Mouse (Mus musculus): ENCODE measurements around the gene Mettl6. TPM values are rescaled to one million over a fixed set of nuclear protein-coding genes. Genes with fewer than 3 reads are reported as not detected.

Mettl6 gene
- polyA plus RNA-seq, 1 experiment from 2014 or later = 43.7 TPM

DNA sequence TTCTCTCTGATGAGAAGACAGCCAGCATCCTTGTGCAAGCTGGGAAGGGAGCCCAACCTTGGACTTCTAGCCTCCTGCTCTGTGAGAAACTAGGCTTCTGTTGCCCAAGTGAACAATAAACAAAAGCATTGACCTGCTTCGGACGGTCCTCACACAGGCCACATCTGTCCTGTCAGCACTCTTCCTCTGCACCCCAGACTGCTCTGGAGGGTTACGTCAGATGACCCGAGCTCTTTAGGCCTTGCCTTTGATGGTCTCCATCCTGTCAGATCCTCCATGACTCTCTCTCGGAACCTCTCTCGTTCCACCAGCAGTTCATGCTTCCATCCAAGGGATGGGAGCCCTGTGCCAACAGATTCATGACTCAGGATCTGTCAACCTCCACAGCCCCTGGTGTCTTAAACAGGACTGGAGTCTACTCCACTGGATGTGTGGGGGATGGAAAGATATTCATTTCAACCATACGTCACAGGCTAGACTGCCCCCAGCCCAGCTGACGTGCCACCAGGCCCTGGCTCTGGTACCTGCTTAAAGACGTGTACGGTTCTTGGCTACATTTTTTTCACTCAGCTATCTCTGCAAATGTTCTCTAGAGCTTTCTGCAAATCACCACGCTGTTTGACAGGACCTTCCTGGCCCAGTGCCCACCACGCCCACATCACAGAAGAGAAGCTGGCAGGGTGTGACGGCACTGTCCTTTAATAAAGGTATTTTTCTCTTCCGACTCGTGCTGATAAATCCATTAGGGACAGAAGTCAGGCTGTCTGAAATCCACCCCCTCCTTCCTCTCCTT, 66.4 kb downstream of the Mettl6 start:
- H3K27ac ChIP-seq = peak overlapping the region; percentile 33; the same call in 1 of the 2 replicates
- H3K36me3 ChIP-seq = peaks cover 24% of the 10 kb centered on the region
- H3K9ac ChIP-seq = no peak overlapping the region
- no peak overlapping the region for H3K4me2 ChIP-seq
- no peak overlapping the region for H3K4me3 ChIP-seq
- peaks cover 8% of the 10 kb centered on the region for H3K27me3 ChIP-seq (replicated peaks)
- peak; percentile 54 for ATAC-seq
- WGBS (ENCODE audit: insufficient replicate concordance) = 66% methylated on average over 15 of the region's 15 CpGs
- H3K9me3 ChIP-seq (replicated peaks) = no peaks in the 10 kb centered on the region; the same call in 1 of the 2 replicates
- H3K4me1 ChIP-seq = peaks cover 41% of the 10 kb centered on the region

Other genes with a start within 250 kb of the Mettl6 start
- 9.9 and 10.0 TPM in 2 replicates for gene Phf7, start 243.7 kb downstream of the Mettl6 start, polyA plus RNA-seq (2016; fragmentation: Nextera tagmentation; extraction: Ambion mirVana)
- 53.8 and 54.4 TPM in 2 replicates for gene Bap1, start 243.6 kb downstream of the Mettl6 start, polyA plus RNA-seq (2016; fragmentation: Nextera tagmentation; extraction: Ambion mirVana)
- gene Dnah1, start 171.1 kb downstream of the Mettl6 start, polyA plus RNA-seq (2016; fragmentation: Nextera tagmentation; extraction: Ambion mirVana) = 0.48 and 0.57 TPM in 2 replicates
- 24.1 and 24.5 TPM in 2 replicates for gene Capn7, start 158.4 kb downstream of the Mettl6 start, polyA plus RNA-seq (2016; fragmentation: Nextera tagmentation; extraction: Ambion mirVana)
- 13.8 and 15.1 TPM in 2 replicates for gene Sh3bp5, start 59.0 kb downstream of the Mettl6 start, polyA plus RNA-seq (2016; fragmentation: Nextera tagmentation; extraction: Ambion mirVana)
- 41.4 and 44.2 TPM in 2 replicates for gene Eaf1, start 641 bp downstream of the Mettl6 start, polyA plus RNA-seq (2016; fragmentation: Nextera tagmentation; extraction: Ambion mirVana)
- gene Colq, start 96.3 kb upstream of the Mettl6 start, polyA plus RNA-seq (2016; fragmentation: Nextera tagmentation; extraction: Ambion mirVana) = 0.05 and 0.22 TPM in 2 replicates
- gene Gm49387, start 145.8 kb upstream of the Mettl6 start, polyA plus RNA-seq (2016; fragmentation: Nextera tagmentation; extraction: Ambion mirVana) = 0.37 and 1.3 TPM in 2 replicates
- 8.8 and 9.6 TPM in 2 replicates for gene Btd, start 146.0 kb upstream of the Mettl6 start, polyA plus RNA-seq (2016; fragmentation: Nextera tagmentation; extraction: Ambion mirVana)
- 7.4 and 9.8 TPM in 2 replicates for gene Hacl1, start 146.2 kb upstream of the Mettl6 start, polyA plus RNA-seq (2016; fragmentation: Nextera tagmentation; extraction: Ambion mirVana)